Mouse (Mus musculus) lung, postnatal 0 days (tissue): ENCODE data around the gene Gm20662. TPM values are rescaled to one million over a fixed set of nuclear protein-coding genes. Genes with fewer than 3 reads are reported as not detected.

Source experiments
- ATAC-seq: fragments of 200-750 bp; cut with Nextera tagmentation; 2 replicates; pipeline ENCODE4 v1.8.0; 2017; ENCODE audit warnings: moderate library complexity
- DNase-seq: peaks from one replicate; pipeline ENCODE4 v3.0.0-alpha.2; 2016; ENCODE audit warnings: low spot score
- H3K27ac ChIP-seq: fragments of 300-500 bp; sonication (generic); 2 replicates; pipeline ENCODE4 v1.5.1; 2014; ENCODE audit warnings: antibody characterized with exemption, mild to moderate bottlenecking, low read length, mixed read lengths
- H3K27me3 ChIP-seq: fragments of 300-500 bp; sonication (generic); replicated peaks from 2 replicates; pipeline ENCODE4 v1.6.1; 2014; ENCODE audit warnings: low read length, mixed read lengths; ENCODE audit not compliant: insufficient read depth
- H3K36me3 ChIP-seq: fragments of 300-500 bp; sonication (generic); 2 replicates; pipeline ENCODE4 v1.6.1; 2014; ENCODE audit warnings: low read length, mixed read lengths; ENCODE audit not compliant: insufficient read depth
- H3K4me1 ChIP-seq: fragments of 300-500 bp; sonication (generic); 2 replicates; pipeline ENCODE4 v1.6.1; 2014; ENCODE audit warnings: antibody characterized with exemption, low read depth, low read length, mixed read lengths; ENCODE audit not compliant: insufficient read depth
- H3K4me2 ChIP-seq: fragments of 300-500 bp; sonication (generic); replicated peaks from 2 replicates; pipeline ENCODE4 v1.6.1; 2014; ENCODE audit warnings: low read depth, mild to moderate bottlenecking, low read length, moderate library complexity, mixed read lengths
- H3K4me3 ChIP-seq: fragments of 300-500 bp; sonication (generic); 2 replicates; pipeline ENCODE4 v1.5.1; 2014; ENCODE audit warnings: low read depth, low read length
- H3K9ac ChIP-seq: fragments of 300-500 bp; sonication (generic); replicated peaks from 2 replicates; pipeline ENCODE4 v1.6.1; 2014; ENCODE audit warnings: low read depth, mild to moderate bottlenecking
- H3K9me3 ChIP-seq: fragments of 300-500 bp; sonication (generic); 2 replicates; pipeline ENCODE4 v1.6.1; 2016; ENCODE audit warnings: low read length, mixed read lengths
- CTCF ChIP-seq: IDR thresholded peaks from 2 replicates; pipeline ENCODE4 v1.5.1; 2016; ENCODE audit warnings: antibody characterized with exemption, mild to moderate bottlenecking
- EP300 ChIP-seq: IDR thresholded peaks from 2 replicates; pipeline ENCODE4 v1.6.1; 2016; ENCODE audit warnings: antibody characterized with exemption, mild to moderate bottlenecking, control low read depth
- WGBS: fragments of 180-500 bp; shearing (Covaris S2); extraction: QIAGEN DNeasy Blood & Tissue Kit; methylation state at CpG from one replicate; pipeline ENCODE4 v1.1.7; 2014; 5-methylcytosine and 5-hydroxymethylcytosine counted together
- polyA plus RNA-seq: library from polyadenylated mRNA; unstranded; fragments of >200 nt; fragmentation: Nextera tagmentation; extraction: Ambion mirVana; gene quantifications from 2 replicates; pipeline ENCODE4 v1.2.1, GENCODE M21; 2015

Gm20662 gene
- polyA plus RNA-seq: 0.17 and 0.44 TPM in 2 replicates

GRCm38 (mm10) chr9:107996049-107996448, at the start of gene Gm20662:
Gm20662 (plus strand) TSS chr9:107996349.
- H3K4me1 ChIP-seq: no peaks in the 10 kb centered on the region
- H3K27ac ChIP-seq: no peak within 1 kb of the TSS
- H3K27me3 ChIP-seq: no peaks in the 10 kb centered on the region
- no peak for TF ChIP-seq EP300
- no peak for TF ChIP-seq CTCF
- H3K4me2 ChIP-seq: no peak within 1 kb of the TSS
- H3K9me3 ChIP-seq: no peaks in the 10 kb centered on the region
- no peak within 1 kb of the TSS for H3K4me3 ChIP-seq
- 87% methylated on average over 5 of the region's 5 CpGs for WGBS
- ATAC-seq (no peak), DNase-seq (no peak)
- no peak within 1 kb of the TSS for H3K9ac ChIP-seq
- H3K36me3 ChIP-seq: no peaks in the 10 kb centered on the region

- H3K27ac ChIP-seq: no peak overlapping the region
- no peak for TF ChIP-seq EP300
- no peak for TF ChIP-seq CTCF
- H3K9ac ChIP-seq: no peak overlapping the region
- 74% methylated on average over 31 of the region's 31 CpGs for WGBS
- no peak overlapping the region for H3K4me3 ChIP-seq
- ATAC-seq (no peak), DNase-seq (no peak)
- no peaks in the 10 kb centered on the region; the same call in 1 of the 2 replicates for H3K4me1 ChIP-seq
- H3K27me3 ChIP-seq: no peaks in the 10 kb centered on the region
- H3K36me3 ChIP-seq: no peaks in the 10 kb centered on the region
- no peak overlapping the region for H3K4me2 ChIP-seq
- H3K9me3 ChIP-seq: no peaks in the 10 kb centered on the region
These were observed 48.6 kb upstream of the Gm20662 start for GRCm38 (mm10) chr9:107947241-107948194.

- WGBS: 78% methylated on average over 13 of the region's 13 CpGs
- DNase-seq: no peak
- TF ChIP-seq CTCF: no peak
- no peak for TF ChIP-seq EP300
- no peak overlapping the region for H3K4me3 ChIP-seq
- no peaks in the 10 kb centered on the region for H3K27me3 ChIP-seq
- H3K36me3 ChIP-seq: no peaks in the 10 kb centered on the region
- ATAC-seq: no peak
- no peaks in the 10 kb centered on the region; the same call in 1 of the 2 replicates for H3K4me1 ChIP-seq
- no peaks in the 10 kb centered on the region for H3K9me3 ChIP-seq
- H3K27ac ChIP-seq: no peak overlapping the region
- H3K4me2 ChIP-seq: no peak overlapping the region
- H3K9ac ChIP-seq: no peak overlapping the region
These were observed 46.8 kb upstream of the Gm20662 start for GRCm38 (mm10) chr9:107949184-107949921.

- Histone ChIP-seq H3K9me3 (no peaks in the 10 kb centered on the region), H3K36me3 (no peaks in the 10 kb centered on the region), H3K9ac (peak within 1 kb of the TSS; percentile 24), H3K27me3 (no peaks in the 10 kb centered on the region), H3K4me1 (no peaks in the 10 kb centered on the region; the same call in 1 of the 2 replicates), H3K4me3 (peak within 1 kb of the TSS; percentile 57), H3K27ac (0 out of 2 replicates have a peak within 1 kb of the TSS, but pooled peaks have one; percentile 28), H3K4me2 (peak within 1 kb of the TSS; percentile 88)
- no peak for DNase-seq
- no peak for TF ChIP-seq EP300
- TF ChIP-seq CTCF: no peak
- no peak for ATAC-seq
- whole genome bisulfite sequencing: 84% methylated on average over 10 of the region's 10 CpGs
These were observed 46.3 kb upstream of the Gm20662 start, which contains the start of gene Traip for GRCm38 (mm10) chr9:107949922-107950235. Traip (plus strand) TSS chr9:107950136.

GRCm38 (mm10) chr9:107950460-107951355, 45.4 kb upstream of the Gm20662 start:
- no peaks in the 10 kb centered on the region for H3K36me3 ChIP-seq
- ATAC-seq (peak; percentile 97), DNase-seq (peak; percentile 94)
- H3K4me2 ChIP-seq: peak overlapping the region; percentile 88
- peak overlapping the region; percentile 24 for H3K9ac ChIP-seq
- WGBS: 10% methylated on average over 45 of the region's 45 CpGs
- no peaks in the 10 kb centered on the region for H3K9me3 ChIP-seq
- TF ChIP-seq CTCF (no peak), EP300 (no peak; the same call in 1 of the 2 replicates)
- H3K27me3 ChIP-seq: no peaks in the 10 kb centered on the region
- 0 out of 2 replicates have a peak overlapping the region, but pooled peaks have one; percentile 28 for H3K27ac ChIP-seq
- peak overlapping the region; percentile 57 for H3K4me3 ChIP-seq
- no peaks in the 10 kb centered on the region; the same call in 1 of the 2 replicates for H3K4me1 ChIP-seq
